Mouse (Mus musculus) intestine, embryonic 14.5 days (tissue): ENCODE measurements at regions not wholly inside any gene's neighbourhood (a gene's known extent, or its start where the extent isn't known, plus 50 kb on each side); places are given as distances from the start of the nearest gene placed in this dataset.
A peak's percentile ranks its signal among the peaks of the same experiment; 100 is the strongest.

ENCODE experiments used
- ATAC-seq: fragments of 200-750 bp; cut with Nextera tagmentation; replicated peaks from 2 replicates; pipeline ENCODE4 v1.8.0; 2017; ENCODE audit warnings: low read depth, moderate number of reproducible peaks, moderate TSS enrichment, moderate library complexity; ENCODE audit not compliant: low FRiP score, low TSS enrichment
- DNase-seq: peaks from one replicate; pipeline ENCODE4 v3.0.0-alpha.2; 2018; ENCODE audit warnings: low spot score
- H3K27ac ChIP-seq: fragments of 300-500 bp; sonication (generic); 2 replicates; pipeline ENCODE4 v1.5.1; 2014; ENCODE audit warnings: low read depth, mild to moderate bottlenecking, control low read depth
- H3K27me3 ChIP-seq: fragments of 300-500 bp; sonication (generic); replicated peaks from 2 replicates; pipeline ENCODE4 v1.6.1; 2014; ENCODE audit warnings: low read length, control low read depth; ENCODE audit not compliant: control insufficient read depth, insufficient read depth
- H3K36me3 ChIP-seq: fragments of 300-500 bp; sonication (generic); 2 replicates; pipeline ENCODE4 v1.6.1; 2014; ENCODE audit warnings: low read length, control low read depth; ENCODE audit not compliant: control insufficient read depth, insufficient read depth
- H3K4me1 ChIP-seq: fragments of 300-500 bp; sonication (generic); replicated peaks from 2 replicates; pipeline ENCODE4 v1.6.1; 2014; ENCODE audit warnings: low read length, control low read depth, mixed read lengths; ENCODE audit not compliant: control insufficient read depth, insufficient read depth
- H3K4me2 ChIP-seq: fragments of 300-500 bp; sonication (generic); 2 replicates; pipeline ENCODE4 v1.6.1; 2014; ENCODE audit warnings: low read length
- H3K4me3 ChIP-seq: fragments of 300-500 bp; sonication (generic); 2 replicates; pipeline ENCODE4 v1.5.1; 2014; ENCODE audit warnings: low read depth, low read length, control low read depth, mixed read lengths
- H3K9ac ChIP-seq: fragments of 300-500 bp; sonication (generic); 2 replicates; pipeline ENCODE4 v1.6.1; 2014; ENCODE audit warnings: mild to moderate bottlenecking, low read length
- H3K9me3 ChIP-seq: fragments of 300-500 bp; sonication (generic); 2 replicates; pipeline ENCODE4 v1.6.1; 2016; ENCODE audit warnings: low read length, control low read depth; ENCODE audit not compliant: control insufficient read depth
- WGBS: fragments of 180-500 bp; shearing (Covaris S2); extraction: QIAGEN DNeasy Blood & Tissue Kit; methylation state at CpG from one replicate; pipeline ENCODE4 v1.1.7; 2014; 5-methylcytosine and 5-hydroxymethylcytosine counted together

- Histone ChIP-seq H3K9ac (no peak overlapping the region), H3K9me3 (no peaks in the 10 kb centered on the region), H3K27me3 (no peaks in the 10 kb centered on the region), H3K36me3 (no peaks in the 10 kb centered on the region), H3K4me3 (no peak overlapping the region), H3K4me2 (no peak overlapping the region), H3K4me1 (no peaks in the 10 kb centered on the region), H3K27ac (no peak overlapping the region)
- DNase-seq (peak; percentile 55), ATAC-seq (no peak)
- 32% methylated on average over 9 of the region's 9 CpGs for WGBS
These were observed 64.2 kb downstream of the Peg10 start for GRCm38 (mm10) chr6:4811181-4811775.

GRCm38 (mm10) chr6:4813206-4813605 lies 66.1 kb downstream of the Peg10 start:
- no peaks in the 10 kb centered on the region for H3K9me3 ChIP-seq
- no peaks in the 10 kb centered on the region for H3K27me3 ChIP-seq
- ATAC-seq: no peak
- H3K4me3 ChIP-seq: no peak overlapping the region
- no peaks in the 10 kb centered on the region for H3K36me3 ChIP-seq
- no peaks in the 10 kb centered on the region for H3K4me1 ChIP-seq
- no peak overlapping the region for H3K27ac ChIP-seq
- no peak overlapping the region for H3K9ac ChIP-seq
- DNase-seq: no peak
- H3K4me2 ChIP-seq: no peak overlapping the region
- WGBS: 37% methylated on average over 3 of the region's 3 CpGs

- Histone ChIP-seq H3K27me3 (no peaks in the 10 kb centered on the region), H3K4me2 (no peak overlapping the region), H3K4me3 (no peak overlapping the region), H3K4me1 (no peaks in the 10 kb centered on the region), H3K36me3 (no peaks in the 10 kb centered on the region), H3K9me3 (no peaks in the 10 kb centered on the region), H3K9ac (no peak overlapping the region), H3K27ac (no peak overlapping the region)
- ATAC-seq: no peak
- DNase-seq: no peak
- WGBS: 79% methylated on average over 3 of the region's 3 CpGs
These were observed 69.8 kb downstream of the Peg10 start for GRCm38 (mm10) chr6:4816856-4817255.

GRCm38 (mm10) chr6:4841241-4841640 lies 61.5 kb upstream of the Ppp1r9a start:
- Histone ChIP-seq H3K27ac (no peak overlapping the region), H3K9ac (no peak overlapping the region), H3K4me2 (no peak overlapping the region), H3K27me3 (no peaks in the 10 kb centered on the region), H3K36me3 (no peaks in the 10 kb centered on the region), H3K4me1 (no peaks in the 10 kb centered on the region), H3K9me3 (no peaks in the 10 kb centered on the region), H3K4me3 (no peak overlapping the region)
- ATAC-seq (no peak), DNase-seq (no peak)
- 55% methylated on average over 1 of the region's 1 CpGs for WGBS

GRCm38 (mm10) chr6:4849747-4850146 lies 53.0 kb upstream of the Ppp1r9a start:
- Histone ChIP-seq H3K4me1 (no peaks in the 10 kb centered on the region), H3K4me2 (no peak overlapping the region), H3K36me3 (no peaks in the 10 kb centered on the region), H3K27ac (no peak overlapping the region), H3K9me3 (no peaks in the 10 kb centered on the region), H3K4me3 (no peak overlapping the region), H3K27me3 (no peaks in the 10 kb centered on the region), H3K9ac (no peak overlapping the region)
- DNase-seq (no peak), ATAC-seq (no peak)
- WGBS: 72% methylated on average over 3 of the region's 3 CpGs

GRCm38 (mm10) chr6:4851040-4851439 lies 51.7 kb upstream of the Ppp1r9a start:
- Histone ChIP-seq H3K4me2 (no peak overlapping the region), H3K36me3 (no peaks in the 10 kb centered on the region), H3K27ac (no peak overlapping the region), H3K4me1 (no peaks in the 10 kb centered on the region), H3K27me3 (no peaks in the 10 kb centered on the region), H3K9me3 (no peaks in the 10 kb centered on the region), H3K9ac (no peak overlapping the region), H3K4me3 (no peak overlapping the region)
- ATAC-seq (no peak), DNase-seq (no peak)
- WGBS: 70% methylated on average over 5 of the region's 5 CpGs
